Mouse (Mus musculus): ENCODE data around the gene Cep19. TPM values are rescaled to one million over a fixed set of nuclear protein-coding genes. Genes with fewer than 3 reads are reported as not detected.

Gene Cep19
- polyA plus RNA-seq, 1 experiment from 2014 or later = 24.1 TPM

DNA sequence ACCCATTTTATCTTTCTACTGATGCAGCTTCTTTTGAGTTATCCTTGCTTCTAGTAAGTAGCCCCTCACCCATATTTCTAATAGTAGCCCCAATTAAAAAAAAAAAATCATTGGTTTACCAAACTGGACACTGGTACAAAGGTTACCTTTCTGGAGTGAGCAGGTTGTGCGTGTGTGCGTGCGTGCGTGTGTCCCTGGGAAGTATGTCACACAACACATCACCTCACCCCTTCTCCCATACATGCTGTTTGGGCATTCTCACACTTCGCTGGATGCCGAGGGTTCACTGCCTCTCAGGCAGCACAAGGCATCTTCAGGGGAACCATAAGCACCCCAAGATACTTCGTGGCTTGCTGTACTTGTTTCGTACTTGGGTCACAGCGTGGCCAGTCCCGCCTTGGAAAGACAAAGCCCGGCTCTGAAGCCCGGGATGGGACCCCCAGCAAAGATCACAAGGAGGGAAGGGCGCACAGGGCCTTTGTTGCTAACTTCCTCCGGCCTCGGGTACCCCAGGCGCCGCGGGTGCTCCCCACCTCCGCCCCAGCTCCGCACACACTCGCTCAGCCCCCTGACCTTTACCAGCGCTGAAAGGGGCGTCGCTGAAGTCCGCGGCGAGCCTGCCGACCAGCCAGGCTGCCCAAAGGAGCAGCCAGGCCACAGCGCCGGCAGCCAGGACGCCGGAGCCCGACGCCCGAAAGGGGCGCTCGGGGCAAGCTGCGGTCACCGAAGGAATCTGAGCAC is 533 bp upstream of the Cep19 start:
- WGBS = under 1% methylated on average over 39 of the region's 39 CpGs
- Histone ChIP-seq H3K9me3 (ENCODE audit: control insufficient read depth, low read length) (no peaks in the 10 kb centered on the region), H3K27me3 (replicated peaks; ENCODE audit: control insufficient read depth, insufficient read depth, low read length) (no peaks in the 10 kb centered on the region), H3K36me3 (ENCODE audit: control insufficient read depth, insufficient read depth, low read length) (peaks cover 28% of the 10 kb centered on the region), H3K4me3 (ENCODE audit: low read depth, low read length) (peak overlapping the region; percentile 72), H3K4me1 (replicated peaks; ENCODE audit: control insufficient read depth, insufficient read depth, low read length) (peaks cover 12% of the 10 kb centered on the region), H3K9ac (ENCODE audit: low read length) (peak overlapping the region; percentile 77), H3K4me2 (ENCODE audit: low read length) (peak overlapping the region; percentile 79), H3K27ac (ENCODE audit: low read depth) (peak overlapping the region; percentile 66)
- ATAC-seq (replicated peaks; ENCODE audit: low FRiP score, low TSS enrichment, low read depth) = peak; percentile 69
- no peak for DNase-seq (ENCODE audit: low spot score)

DNA sequence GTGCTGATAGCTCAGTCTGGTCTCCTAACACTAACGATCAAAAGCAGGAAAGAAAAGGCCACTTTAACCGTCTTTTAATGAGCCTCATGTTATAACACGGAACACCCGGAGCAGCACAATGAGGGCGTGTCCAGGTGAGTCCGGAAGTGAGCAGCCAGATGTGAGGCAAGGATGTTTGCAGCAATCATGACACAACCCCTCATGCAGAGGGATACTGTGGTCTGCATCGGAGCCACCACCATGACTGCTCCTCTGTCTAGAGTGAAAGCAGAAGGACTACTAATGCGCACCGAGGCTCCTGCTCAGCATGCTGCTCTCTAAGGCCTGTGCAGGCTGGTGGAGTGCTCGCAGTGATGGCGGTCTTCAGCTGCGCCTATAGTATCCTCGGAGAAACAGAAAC is 2.7 kb downstream of the Cep19 start:
- Histone ChIP-seq H3K27me3 (replicated peaks; ENCODE audit: control insufficient read depth, insufficient read depth, low read length) (no peaks in the 10 kb centered on the region), H3K9me3 (ENCODE audit: control insufficient read depth, low read length) (no peaks in the 10 kb centered on the region), H3K36me3 (ENCODE audit: control insufficient read depth, insufficient read depth, low read length) (peaks cover 33% of the 10 kb centered on the region), H3K27ac (ENCODE audit: low read depth) (no peak overlapping the region), H3K4me1 (replicated peaks; ENCODE audit: control insufficient read depth, insufficient read depth, low read length) (peaks cover 12% of the 10 kb centered on the region), H3K9ac (ENCODE audit: low read length) (no peak overlapping the region), H3K4me2 (ENCODE audit: low read length) (no peak overlapping the region), H3K4me3 (ENCODE audit: low read depth, low read length) (no peak overlapping the region)
- ATAC-seq (replicated peaks; ENCODE audit: low FRiP score, low TSS enrichment, low read depth) (no peak), DNase-seq (ENCODE audit: low spot score) (no peak)
- 90% methylated on average over 13 of the region's 13 CpGs for WGBS

DNA sequence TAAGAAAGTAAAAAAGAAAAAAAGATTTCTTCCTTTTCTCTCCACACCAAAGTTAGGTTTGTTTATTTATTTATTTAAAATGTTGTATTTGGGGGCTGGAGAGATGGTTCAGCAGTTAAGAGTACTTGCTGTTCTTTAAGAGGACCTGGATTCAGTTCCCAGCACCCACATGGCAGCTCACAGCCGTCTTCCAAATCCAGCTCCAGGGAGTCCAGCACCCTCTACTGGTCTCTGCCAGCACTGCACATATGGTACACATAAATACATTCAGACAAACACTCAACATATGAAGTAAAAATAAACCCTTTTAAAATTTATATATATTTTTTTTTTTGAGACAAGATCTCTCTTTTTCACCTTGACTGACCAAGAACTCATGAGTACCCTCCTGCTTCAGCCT is 6.1 kb downstream of the Cep19 start:
- Histone ChIP-seq H3K36me3 (ENCODE audit: control insufficient read depth, insufficient read depth, low read length) (peaks cover 49% of the 10 kb centered on the region), H3K27me3 (replicated peaks; ENCODE audit: control insufficient read depth, insufficient read depth, low read length) (no peaks in the 10 kb centered on the region), H3K9me3 (ENCODE audit: control insufficient read depth, low read length) (no peaks in the 10 kb centered on the region), H3K4me2 (ENCODE audit: low read length) (no peak overlapping the region), H3K9ac (ENCODE audit: low read length) (no peak overlapping the region), H3K27ac (ENCODE audit: low read depth) (no peak overlapping the region), H3K4me1 (replicated peaks; ENCODE audit: control insufficient read depth, insufficient read depth, low read length) (no peaks in the 10 kb centered on the region), H3K4me3 (ENCODE audit: low read depth, low read length) (no peak overlapping the region)
- DNase-seq (ENCODE audit: low spot score) (no peak), ATAC-seq (replicated peaks; ENCODE audit: low FRiP score, low TSS enrichment, low read depth) (no peak)
- WGBS = 85% methylated on average over 1 of the region's 1 CpGs

DNA sequence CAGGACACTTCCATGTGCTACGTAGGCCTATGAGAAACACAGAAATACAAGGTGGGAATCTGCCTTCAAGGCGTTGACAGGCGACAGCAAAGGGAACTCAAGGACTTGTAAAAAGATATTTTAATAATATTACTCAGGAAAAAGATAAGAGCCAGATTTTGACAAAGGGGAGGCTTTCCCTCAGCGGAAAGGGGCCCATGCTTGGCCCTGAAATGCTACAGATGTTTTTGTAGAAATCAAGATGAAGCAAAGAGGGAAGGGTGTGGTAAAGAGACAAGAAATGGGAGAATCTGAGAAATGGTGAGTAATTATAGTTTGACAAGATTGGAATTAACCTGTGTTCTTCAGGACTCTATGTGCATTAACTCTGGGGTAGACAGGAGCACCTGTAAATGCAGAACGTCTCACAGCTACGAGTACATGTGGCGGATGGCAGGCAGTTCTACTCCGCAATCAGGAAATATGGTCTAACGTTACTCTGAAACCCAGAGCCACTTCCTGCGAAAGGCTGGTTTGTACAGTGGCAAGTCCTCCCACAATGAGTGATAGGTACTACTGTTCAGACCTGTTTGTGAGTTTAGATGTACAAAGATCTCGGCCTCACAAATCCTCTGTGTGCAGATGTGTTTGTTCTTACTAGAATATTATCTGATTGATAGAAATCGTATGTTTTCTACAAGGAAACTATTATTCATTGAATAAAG is 7.9 kb downstream of the Cep19 start:
- no peak overlapping the region for H3K9ac ChIP-seq (ENCODE audit: low read length)
- peaks cover 47% of the 10 kb centered on the region for H3K36me3 ChIP-seq (ENCODE audit: control insufficient read depth, insufficient read depth, low read length)
- H3K9me3 ChIP-seq (ENCODE audit: control insufficient read depth, low read length) = no peaks in the 10 kb centered on the region
- no peak for DNase-seq (ENCODE audit: low spot score)
- no peak overlapping the region for H3K4me2 ChIP-seq (ENCODE audit: low read length)
- no peak overlapping the region for H3K27ac ChIP-seq (ENCODE audit: low read depth)
- H3K4me3 ChIP-seq (ENCODE audit: low read depth, low read length) = no peak overlapping the region
- no peaks in the 10 kb centered on the region for H3K27me3 ChIP-seq (replicated peaks; ENCODE audit: control insufficient read depth, insufficient read depth, low read length)
- 89% methylated on average over 12 of the region's 12 CpGs for WGBS
- no peaks in the 10 kb centered on the region for H3K4me1 ChIP-seq (replicated peaks; ENCODE audit: control insufficient read depth, insufficient read depth, low read length)
- no peak for ATAC-seq (replicated peaks; ENCODE audit: low FRiP score, low TSS enrichment, low read depth)

DNA sequence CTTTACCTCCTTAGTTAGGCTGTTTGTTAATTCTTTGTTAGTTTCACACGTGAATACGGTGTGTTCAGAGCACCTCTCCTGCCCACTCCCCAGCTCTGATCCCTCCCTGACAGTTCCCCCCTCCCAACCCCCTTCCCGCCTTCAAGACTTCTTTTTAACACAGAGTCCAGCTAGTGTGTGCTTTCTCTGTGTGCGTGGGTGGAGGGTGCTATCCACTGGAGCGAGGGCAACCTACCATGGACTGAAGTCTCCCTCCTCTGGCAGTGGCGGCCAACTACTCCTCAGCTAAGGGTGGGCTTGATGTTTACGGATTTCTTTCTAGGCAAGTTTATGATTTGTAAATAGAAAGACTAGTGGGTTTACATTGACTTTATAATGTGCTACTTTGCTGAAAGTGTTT is 8.6 kb downstream of the Cep19 start:
- no peak overlapping the region for H3K4me2 ChIP-seq (ENCODE audit: low read length)
- ATAC-seq (replicated peaks; ENCODE audit: low FRiP score, low TSS enrichment, low read depth) (no peak), DNase-seq (ENCODE audit: low spot score) (no peak)
- no peaks in the 10 kb centered on the region for H3K27me3 ChIP-seq (replicated peaks; ENCODE audit: control insufficient read depth, insufficient read depth, low read length)
- no peak overlapping the region for H3K4me3 ChIP-seq (ENCODE audit: low read depth, low read length)
- H3K9me3 ChIP-seq (ENCODE audit: control insufficient read depth, low read length) = no peaks in the 10 kb centered on the region
- no peaks in the 10 kb centered on the region for H3K4me1 ChIP-seq (replicated peaks; ENCODE audit: control insufficient read depth, insufficient read depth, low read length)
- no peak overlapping the region for H3K27ac ChIP-seq (ENCODE audit: low read depth)
- H3K9ac ChIP-seq (ENCODE audit: low read length) = no peak overlapping the region
- 85% methylated on average over 7 of the region's 7 CpGs for WGBS
- peaks cover 41% of the 10 kb centered on the region for H3K36me3 ChIP-seq (ENCODE audit: control insufficient read depth, insufficient read depth, low read length)

DNA sequence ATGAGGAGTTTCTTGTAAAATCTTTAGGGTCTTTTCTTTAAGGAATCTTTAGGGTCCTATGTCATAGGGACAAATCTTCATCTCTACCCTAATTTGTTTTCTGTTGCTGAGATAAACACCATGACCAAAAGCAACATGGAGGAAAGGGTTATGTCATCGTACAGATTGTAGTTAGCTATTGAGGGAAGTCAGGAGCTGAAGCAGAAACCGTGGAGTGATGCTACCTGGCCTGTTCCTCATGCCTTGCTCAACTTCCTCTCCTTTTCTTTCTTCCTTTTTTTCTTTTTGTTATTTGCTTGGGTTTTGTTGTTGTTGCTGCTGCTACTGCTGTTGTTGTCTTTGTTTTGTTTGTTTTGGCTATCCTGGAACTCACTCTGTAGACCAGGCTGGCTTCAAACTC is 9.0 kb downstream of the Cep19 start:
- 81% methylated on average over 2 of the region's 2 CpGs for WGBS
- no peaks in the 10 kb centered on the region for H3K9me3 ChIP-seq (ENCODE audit: control insufficient read depth, low read length)
- H3K27ac ChIP-seq (ENCODE audit: low read depth) = no peak overlapping the region
- H3K27me3 ChIP-seq (replicated peaks; ENCODE audit: control insufficient read depth, insufficient read depth, low read length) = no peaks in the 10 kb centered on the region
- ATAC-seq (replicated peaks; ENCODE audit: low FRiP score, low TSS enrichment, low read depth) (no peak), DNase-seq (ENCODE audit: low spot score) (no peak)
- no peak overlapping the region for H3K9ac ChIP-seq (ENCODE audit: low read length)
- H3K36me3 ChIP-seq (ENCODE audit: control insufficient read depth, insufficient read depth, low read length) = peaks cover 37% of the 10 kb centered on the region
- no peaks in the 10 kb centered on the region for H3K4me1 ChIP-seq (replicated peaks; ENCODE audit: control insufficient read depth, insufficient read depth, low read length)
- H3K4me2 ChIP-seq (ENCODE audit: low read length) = no peak overlapping the region
- H3K4me3 ChIP-seq (ENCODE audit: low read depth, low read length) = no peak overlapping the region

DNA sequence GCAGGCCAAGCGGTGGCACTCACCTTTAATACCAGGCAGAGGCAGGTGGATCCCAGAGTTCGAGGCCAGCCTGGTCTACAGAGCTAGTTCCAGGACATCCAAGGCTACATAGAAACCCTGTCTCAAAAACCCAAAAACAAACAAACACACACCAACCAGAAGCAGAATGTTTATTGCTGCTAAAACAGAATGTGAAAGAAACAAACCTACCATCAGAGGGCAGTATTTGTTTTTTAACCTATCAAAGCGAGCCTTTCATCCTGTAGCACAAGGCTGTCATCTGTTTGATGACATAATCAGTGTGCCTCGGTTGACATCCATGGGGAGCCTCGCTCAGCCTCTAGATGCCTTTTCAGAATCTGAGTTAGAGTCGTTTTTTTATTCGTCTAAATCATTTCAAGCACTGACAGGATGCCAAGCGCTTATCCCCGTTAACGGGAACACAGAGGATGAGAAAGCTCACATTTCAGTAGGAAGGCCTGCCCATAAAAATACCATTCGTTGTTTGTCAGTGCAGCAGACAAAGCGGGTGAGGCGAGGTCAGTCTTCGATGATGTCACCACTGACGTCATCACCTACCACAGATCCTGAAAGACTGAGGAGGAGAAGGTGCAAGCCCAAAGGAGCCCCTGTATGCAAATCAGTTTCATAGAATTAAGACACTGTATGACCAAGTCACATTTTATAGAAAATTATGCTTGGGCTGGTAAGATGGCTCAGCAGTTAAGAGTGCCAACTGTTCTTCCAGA is 11.5 kb downstream of the Cep19 start:
- DNase-seq (ENCODE audit: low spot score) (no peak), ATAC-seq (replicated peaks; ENCODE audit: low FRiP score, low TSS enrichment, low read depth) (no peak)
- peaks cover 27% of the 10 kb centered on the region for H3K36me3 ChIP-seq (ENCODE audit: control insufficient read depth, insufficient read depth, low read length)
- no peaks in the 10 kb centered on the region for H3K27me3 ChIP-seq (replicated peaks; ENCODE audit: control insufficient read depth, insufficient read depth, low read length)
- 70% methylated on average over 15 of the region's 15 CpGs for WGBS
- no peaks in the 10 kb centered on the region for H3K9me3 ChIP-seq (ENCODE audit: control insufficient read depth, low read length)
- no peak overlapping the region for H3K27ac ChIP-seq (ENCODE audit: low read depth)
- H3K4me1 ChIP-seq (replicated peaks; ENCODE audit: control insufficient read depth, insufficient read depth, low read length) = no peaks in the 10 kb centered on the region; the same call in 1 of the 2 replicates
- H3K9ac ChIP-seq (ENCODE audit: low read length) = no peak overlapping the region
- H3K4me2 ChIP-seq (ENCODE audit: low read length) = no peak overlapping the region
- no peak overlapping the region for H3K4me3 ChIP-seq (ENCODE audit: low read depth, low read length)

DNA sequence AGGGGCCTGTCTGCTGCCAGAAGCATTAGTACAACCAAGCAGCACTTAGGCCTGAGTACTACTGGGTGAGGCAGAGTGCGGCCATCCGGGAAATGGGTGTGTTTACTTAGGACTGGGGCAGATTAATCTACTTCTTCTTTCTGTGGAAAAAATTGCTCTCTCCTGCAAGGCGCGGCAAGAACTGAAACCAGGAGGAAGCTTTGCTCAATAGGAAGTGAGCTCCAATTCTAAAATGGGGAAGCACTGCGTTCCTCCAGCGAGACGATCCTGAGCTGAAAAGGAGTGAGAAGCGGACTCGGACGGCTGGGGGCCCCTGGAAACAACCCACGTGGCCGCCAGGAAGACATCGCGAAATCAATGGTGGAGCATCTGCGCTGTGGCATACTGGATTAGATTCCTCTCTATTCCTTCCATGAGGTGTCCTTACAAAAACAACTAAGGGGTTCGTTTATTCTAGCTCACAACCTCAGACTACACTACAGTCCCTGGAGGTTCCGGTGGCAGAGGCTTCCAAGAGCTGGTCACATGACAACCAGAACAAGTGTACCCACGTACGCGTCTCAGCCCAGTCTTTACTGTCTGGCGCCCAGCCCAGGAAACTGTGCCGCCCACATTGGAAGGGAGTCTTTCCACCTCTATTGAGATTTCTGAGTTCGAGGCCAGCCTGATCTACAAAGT is 14.1 kb downstream of the Cep19 start:
- no peaks in the 10 kb centered on the region for H3K27me3 ChIP-seq (replicated peaks; ENCODE audit: control insufficient read depth, insufficient read depth, low read length)
- no peaks in the 10 kb centered on the region; the same call in 1 of the 2 replicates for H3K4me1 ChIP-seq (replicated peaks; ENCODE audit: control insufficient read depth, insufficient read depth, low read length)
- no peak overlapping the region for H3K4me3 ChIP-seq (ENCODE audit: low read depth, low read length)
- DNase-seq (ENCODE audit: low spot score) (no peak), ATAC-seq (replicated peaks; ENCODE audit: low FRiP score, low TSS enrichment, low read depth) (0 out of 2 replicates have a peak, but pooled peaks have one; percentile 36)
- H3K9me3 ChIP-seq (ENCODE audit: control insufficient read depth, low read length) = no peaks in the 10 kb centered on the region
- H3K27ac ChIP-seq (ENCODE audit: low read depth) = no peak overlapping the region
- H3K36me3 ChIP-seq (ENCODE audit: control insufficient read depth, insufficient read depth, low read length) = peaks cover 9% of the 10 kb centered on the region; the same call in 1 of the 2 replicates
- H3K4me2 ChIP-seq (ENCODE audit: low read length) = no peak overlapping the region
- 64% methylated on average over 23 of the region's 23 CpGs for WGBS
- H3K9ac ChIP-seq (ENCODE audit: low read length) = no peak overlapping the region
